Comparison of ENCODE assay signal across 7 mouse cellular contexts in genomic region chr6:146578111-146578531, GRCm38 (mm10). TPM values are rescaled to one million over a fixed set of nuclear protein-coding genes. Genes with fewer than 3 reads are reported as not detected.
DNase-seq lines count a peak whose midpoint lies in the region; ATAC-seq and TF ChIP-seq lines count a peak whose summit lies in the region.

No protein-coding gene starts in this region.

- no peaks in the 10 kb centered on the region for H3K9me3 ChIP-seq in G1E (replicated peaks)
- no peaks in the 10 kb centered on the region for H3K9me3 ChIP-seq in forebrain, embryonic 11.5 days (ENCODE audit: control insufficient read depth, low read length)
- no peaks in the 10 kb centered on the region for H3K9me3 ChIP-seq in hindbrain, embryonic 12.5 days (replicated peaks)
- H3K9me3 ChIP-seq in limb, embryonic 14.5 days (ENCODE audit: control insufficient read depth, low read length) = no peaks in the 10 kb centered on the region
- H3K9me3 ChIP-seq in midbrain, embryonic 14.5 days (ENCODE audit: control insufficient read depth, low read length) = no peaks in the 10 kb centered on the region

- WGBS in forebrain, embryonic 11.5 days = under 1% methylated on average over 22 of the region's 22 CpGs
- under 1% methylated on average over 21 of the region's 22 CpGs for WGBS in hindbrain, embryonic 12.5 days
- 0% methylated on average over 15 of the region's 22 CpGs for WGBS in limb, embryonic 14.5 days
- 0% methylated on average over 22 of the region's 22 CpGs for WGBS in midbrain, embryonic 14.5 days

- peak overlapping the region; percentile 68 for H3K27ac ChIP-seq in forebrain, embryonic 11.5 days (ENCODE audit: low read depth, low read length)
- H3K27ac ChIP-seq in hindbrain, embryonic 12.5 days = peak overlapping the region; percentile 94
- peak overlapping the region; percentile 98 for H3K27ac ChIP-seq in limb, embryonic 14.5 days (replicated peaks; ENCODE audit: low read depth, low read length)
- H3K27ac ChIP-seq in midbrain, embryonic 14.5 days (replicated peaks; ENCODE audit: low read depth, low read length) = peak overlapping the region; percentile 98

- no peak for TF ChIP-seq POLR2A in limb, embryonic 14.5 days (IDR thresholded peaks at IDR 0.05; ENCODE audit: borderline replicate concordance, extremely low read depth, insufficient read depth, insufficient read length)

- H3K27me3 ChIP-seq in G1E (ENCODE audit: insufficient read depth, low read length) = no peaks in the 10 kb centered on the region
- H3K27me3 ChIP-seq in forebrain, embryonic 11.5 days (ENCODE audit: control insufficient read depth, insufficient read depth, low read length) = no peaks in the 10 kb centered on the region
- H3K27me3 ChIP-seq in hindbrain, embryonic 12.5 days = no peaks in the 10 kb centered on the region
- no peaks in the 10 kb centered on the region for H3K27me3 ChIP-seq in limb, embryonic 14.5 days (ENCODE audit: control insufficient read depth, insufficient read depth, low read length)
- H3K27me3 ChIP-seq in midbrain, embryonic 14.5 days (ENCODE audit: control insufficient read depth, insufficient read depth, low read length) = no peaks in the 10 kb centered on the region

- H3K4me3 ChIP-seq in G1E (ENCODE audit: low read depth, low read length) = peak overlapping the region; percentile 99
- peak overlapping the region; percentile 92 for H3K4me3 ChIP-seq in forebrain, embryonic 11.5 days (ENCODE audit: low read depth, low read length)
- H3K4me3 ChIP-seq in hindbrain, embryonic 12.5 days = peak overlapping the region; percentile 85
- H3K4me3 ChIP-seq in limb, embryonic 14.5 days (replicated peaks; ENCODE audit: low read length) = peak overlapping the region; percentile 93
- H3K4me3 ChIP-seq in midbrain, embryonic 14.5 days (replicated peaks; ENCODE audit: low read depth, low read length) = peak overlapping the region; percentile 94

- peaks cover 24% of the 10 kb centered on the region for H3K36me3 ChIP-seq in G1E (replicated peaks)
- H3K36me3 ChIP-seq in forebrain, embryonic 11.5 days (ENCODE audit: control insufficient read depth, insufficient read depth, low read length) = no peaks in the 10 kb centered on the region
- H3K36me3 ChIP-seq in hindbrain, embryonic 12.5 days = no peaks in the 10 kb centered on the region
- no peaks in the 10 kb centered on the region; the same call in 1 of the 2 replicates for H3K36me3 ChIP-seq in limb, embryonic 14.5 days (ENCODE audit: control insufficient read depth, insufficient read depth, low read length)
- no peaks in the 10 kb centered on the region for H3K36me3 ChIP-seq in midbrain, embryonic 14.5 days (ENCODE audit: control insufficient read depth, insufficient read depth, low read length)

- H3K4me2 ChIP-seq in forebrain, embryonic 11.5 days (ENCODE audit: low read depth, low read length, severe bottlenecking) = peak overlapping the region; percentile 77
- peak overlapping the region; percentile 86 for H3K4me2 ChIP-seq in hindbrain, embryonic 12.5 days (replicated peaks)
- H3K4me2 ChIP-seq in limb, embryonic 14.5 days (replicated peaks; ENCODE audit: low read depth, low read length, severe bottlenecking) = peak overlapping the region; percentile 73
- H3K4me2 ChIP-seq in midbrain, embryonic 14.5 days (ENCODE audit: low read length) = peak overlapping the region; percentile 69

- DNase-seq in G1E (ENCODE audit: low spot score) = peak; percentile 43
- peak; percentile 84 to 94 for DNase-seq in adrenal gland, adult (ENCODE audit: inconsistent age in 2 of 2, low spot score in 1 of 2)
- peak; percentile 80 for DNase-seq in forebrain, embryonic 11.5 days (ENCODE audit: low spot score)
- no peak for DNase-seq in limb, embryonic 14.5 days (ENCODE audit: low spot score)
- no peak for DNase-seq in midbrain, embryonic 14.5 days
- peak; percentile 78 for DNase-seq in testis, postnatal 10 days (ENCODE audit: low spot score)

- peak; percentile 50 for ATAC-seq in G1E (ENCODE audit: extremely low read depth, insufficient number of reproducible peaks, low FRiP score, poor library complexity, severe bottlenecking)
- ATAC-seq in forebrain, embryonic 11.5 days (replicated peaks; ENCODE audit: low FRiP score) = peak; percentile 42; the same call in 1 of the 2 replicates
- ATAC-seq in hindbrain, embryonic 12.5 days (ENCODE audit: low FRiP score) = peak; percentile 55
- peak; percentile 28 for ATAC-seq in limb, embryonic 14.5 days (ENCODE audit: low FRiP score, low read depth)
- no peak; the same call in 1 of the 2 replicates for ATAC-seq in midbrain, embryonic 14.5 days (ENCODE audit: low FRiP score, low TSS enrichment)

- peaks cover 30% of the 10 kb centered on the region for H3K4me1 ChIP-seq in G1E (ENCODE audit: insufficient read depth, low read depth, low read length)
- no peaks in the 10 kb centered on the region; the same call in 1 of the 2 replicates for H3K4me1 ChIP-seq in forebrain, embryonic 11.5 days (replicated peaks; ENCODE audit: control insufficient read depth, insufficient read depth, low read length)
- H3K4me1 ChIP-seq in hindbrain, embryonic 12.5 days = peaks cover 29% of the 10 kb centered on the region
- peaks cover 17% of the 10 kb centered on the region for H3K4me1 ChIP-seq in limb, embryonic 14.5 days (ENCODE audit: control insufficient read depth, insufficient read depth, low read length)
- peaks cover 27% of the 10 kb centered on the region for H3K4me1 ChIP-seq in midbrain, embryonic 14.5 days (ENCODE audit: control insufficient read depth, insufficient read depth, low read length)

- TF ChIP-seq CTCF in G1E (IDR thresholded peaks at IDR 0.05; ENCODE audit: low read depth, low read length) = no peak

- H3K9ac ChIP-seq in forebrain, embryonic 11.5 days (ENCODE audit: low read length) = peak overlapping the region; percentile 88
- H3K9ac ChIP-seq in hindbrain, embryonic 12.5 days = peak overlapping the region; percentile 85
- peak overlapping the region; percentile 93 for H3K9ac ChIP-seq in limb, embryonic 14.5 days (ENCODE audit: low read depth, low read length, severe bottlenecking)
- peak overlapping the region; percentile 90 for H3K9ac ChIP-seq in midbrain, embryonic 14.5 days (replicated peaks; ENCODE audit: low read length)

RNA-seq across cellular contexts. Expression of gene Ints13, which starts 0.5 kb away (rescaled TPM):
- total RNA-seq in G1E (2014; fragmentation: Nextera tagmentation) (69.5 and 117 TPM in 2 replicates), G1E (2017) (122 and 137 TPM in 2 replicates)
- 16.4 and 24.4 TPM in 2 replicates for polyA plus RNA-seq in G1E (2012)
- polyA plus RNA-seq in forebrain, embryonic 11.5 days (2014; fragmentation: Nextera tagmentation; extraction: Ambion mirVana) = 89.0 and 92.0 TPM in 2 replicates
- polyA plus RNA-seq in hindbrain, embryonic 12.5 days (2016; fragmentation: Nextera tagmentation; extraction: Ambion mirVana) = 83.3 and 84.3 TPM in 2 replicates
- polyA plus RNA-seq in limb, embryonic 14.5 days (2012; rRNA removed) = 43.5 and 63.7 TPM in 2 replicates
- polyA plus RNA-seq in limb, embryonic 14.5 days (2014; fragmentation: Nextera tagmentation; extraction: Ambion mirVana) = 50.6 and 56.7 TPM in 2 replicates
- 37.9 and 53.9 TPM in 2 replicates for polyA plus RNA-seq in midbrain, embryonic 14.5 days (2014; fragmentation: Nextera tagmentation; extraction: Ambion mirVana)

RNA-seq across cellular contexts. Expression of gene Fgfr1op2, which starts 1.1 kb away (rescaled TPM):
- total RNA-seq in G1E (2014; fragmentation: Nextera tagmentation) (175 and 189 TPM in 2 replicates), G1E (2017) (113 and 130 TPM in 2 replicates)
- 70.6 and 75.0 TPM in 2 replicates for polyA plus RNA-seq in G1E (2012)
- polyA plus RNA-seq in forebrain, embryonic 11.5 days (2014; fragmentation: Nextera tagmentation; extraction: Ambion mirVana) = 83.8 and 85.6 TPM in 2 replicates
- polyA plus RNA-seq in hindbrain, embryonic 12.5 days (2016; fragmentation: Nextera tagmentation; extraction: Ambion mirVana) = 67.0 and 73.9 TPM in 2 replicates
- 63.2 and 68.1 TPM in 2 replicates for polyA plus RNA-seq in limb, embryonic 14.5 days (2012; rRNA removed)
- 95.5 and 105 TPM in 2 replicates for polyA plus RNA-seq in limb, embryonic 14.5 days (2014; fragmentation: Nextera tagmentation; extraction: Ambion mirVana)
- 41.5 and 52.3 TPM in 2 replicates for polyA plus RNA-seq in midbrain, embryonic 14.5 days (2014; fragmentation: Nextera tagmentation; extraction: Ambion mirVana)

Comparison
In these comparisons a context has a peak if more than half of its experiments do, and no peak if none do; other contexts are left out.
1. DNase-seq: peak in G1E (single experiment), adrenal gland, adult (2 of 2), forebrain, embryonic 11.5 days (single experiment) and testis, postnatal 10 days (single experiment); none in limb, embryonic 14.5 days (single experiment) and midbrain, embryonic 14.5 days (single experiment).
2. Peak in every context shown above with its lines, with median percentiles within 50 percentile points of each other: H3K4me3 ChIP-seq, H3K27ac ChIP-seq, H3K4me2 ChIP-seq and H3K9ac ChIP-seq.